Mouse (Mus musculus): ENCODE results near the gene Prrx2. TPM values are rescaled to one million over a fixed set of nuclear protein-coding genes. Genes with fewer than 3 reads are reported as not detected.

Gene Prrx2
- polyA plus RNA-seq, 1 experiment from 2014 or later, result 201 TPM

DNA sequence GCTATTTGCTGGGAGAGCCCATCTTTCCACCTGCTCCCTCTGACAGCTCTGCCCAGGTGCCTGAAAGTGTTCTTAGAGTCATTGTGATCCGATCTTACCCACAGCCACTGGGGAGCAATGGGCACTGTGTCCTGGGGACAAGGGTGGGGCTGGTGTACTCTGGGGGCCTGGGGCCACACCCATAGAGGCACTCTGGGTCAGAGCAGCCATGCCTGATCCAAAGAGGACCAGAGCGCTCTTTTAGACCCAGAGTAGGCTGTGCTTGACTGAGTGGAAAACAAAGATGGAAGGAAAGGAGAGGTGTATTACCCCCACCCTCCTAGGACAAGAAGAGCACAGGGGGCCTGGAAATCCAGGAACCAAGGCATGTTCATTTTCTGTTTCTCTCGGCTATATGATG lies 31.2 kb upstream of the Prrx2 start, which contains the start of gene 1700001O22Rik:
1700001O22Rik (minus strand) TSS at position 58 of the 400 bp plus-strand sequence.
- Histone ChIP-seq H3K4me2 (no peak within 1 kb of the TSS), H3K27ac (no peak within 1 kb of the TSS), H3K4me1 (replicated peaks) (peaks cover 29% of the 10 kb centered on the region), H3K9me3 (no peaks in the 10 kb centered on the region), H3K9ac (replicated peaks) (no peak within 1 kb of the TSS), H3K36me3 (no peaks in the 10 kb centered on the region), H3K27me3 (peaks cover 46% of the 10 kb centered on the region), H3K4me3 (replicated peaks) (no peak within 1 kb of the TSS)
- no peak for ATAC-seq (ENCODE audit: insufficient number of reproducible peaks, insufficient read depth, low FRiP score, low TSS enrichment, low read depth)
- 87% methylated on average over 3 of the region's 3 CpGs for WGBS

DNA sequence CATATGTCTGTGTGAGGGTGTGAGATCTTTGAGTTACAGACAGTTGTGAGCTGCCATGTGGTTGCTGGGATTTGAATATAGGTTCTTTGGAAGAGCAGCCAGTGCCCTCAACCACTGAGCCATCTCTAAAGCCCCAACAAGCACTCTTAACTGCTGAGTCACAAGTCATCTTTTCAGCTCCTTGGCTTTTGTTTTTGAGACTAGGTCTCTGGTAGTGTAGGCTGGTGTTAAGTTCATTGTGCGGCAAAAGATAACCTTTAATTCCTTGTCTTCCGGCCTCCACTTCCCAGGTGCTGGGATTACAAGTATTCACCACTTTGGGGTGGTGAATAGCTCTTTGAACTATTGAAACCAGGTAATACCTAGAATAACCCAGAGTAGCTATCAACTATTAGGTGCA lies 28.8 kb upstream of the Prrx2 start:
- WGBS, result 90% methylated on average over 2 of the region's 2 CpGs
- no peak overlapping the region for H3K9ac ChIP-seq (replicated peaks)
- H3K27me3 ChIP-seq, result peaks cover 29% of the 10 kb centered on the region
- H3K4me2 ChIP-seq, result no peak overlapping the region
- no peak overlapping the region for H3K4me3 ChIP-seq (replicated peaks)
- no peak for ATAC-seq (ENCODE audit: insufficient number of reproducible peaks, insufficient read depth, low FRiP score, low TSS enrichment, low read depth)
- H3K9me3 ChIP-seq, result no peaks in the 10 kb centered on the region
- H3K36me3 ChIP-seq, result peaks cover 5% of the 10 kb centered on the region
- peaks cover 31% of the 10 kb centered on the region for H3K4me1 ChIP-seq (replicated peaks)
- no peak overlapping the region for H3K27ac ChIP-seq

DNA sequence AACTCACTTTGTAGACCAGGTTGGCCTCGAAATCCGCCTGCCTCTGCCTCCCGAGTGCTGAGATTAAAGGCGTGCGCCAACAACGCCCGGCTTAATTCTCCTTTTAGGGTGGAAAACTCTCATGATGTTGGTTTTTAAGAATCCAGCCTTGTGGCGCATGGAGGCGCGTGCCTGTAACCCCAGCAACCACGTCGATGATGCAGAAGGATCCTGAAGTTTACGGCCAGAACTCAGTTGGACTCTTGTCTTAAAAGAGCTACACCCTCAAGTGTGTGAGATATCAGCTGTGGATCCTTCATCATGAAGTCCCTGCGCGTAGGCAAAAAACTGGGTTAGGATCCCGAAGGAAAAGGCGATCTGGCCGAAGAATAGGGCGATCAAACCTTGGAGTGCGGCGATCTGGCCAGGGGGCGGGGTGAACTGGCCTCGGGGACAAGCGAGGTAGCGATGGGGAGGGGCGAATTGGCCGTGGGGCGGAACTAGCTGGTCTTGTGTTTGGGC lies 27.6 kb upstream of the Prrx2 start:
- Histone ChIP-seq H3K36me3 (peaks cover 16% of the 10 kb centered on the region), H3K9me3 (no peaks in the 10 kb centered on the region), H3K4me2 (peak overlapping the region; percentile 87), H3K4me3 (replicated peaks) (peak overlapping the region; percentile 81), H3K27ac (peak overlapping the region; percentile 71), H3K9ac (replicated peaks) (peak overlapping the region; percentile 81), H3K27me3 (peaks cover 17% of the 10 kb centered on the region), H3K4me1 (replicated peaks) (peaks cover 20% of the 10 kb centered on the region)
- ATAC-seq (ENCODE audit: insufficient number of reproducible peaks, insufficient read depth, low FRiP score, low TSS enrichment, low read depth), result peak; percentile 47; the same call in 1 of the 2 replicates
- 9% methylated on average over 28 of the region's 28 CpGs for WGBS

DNA sequence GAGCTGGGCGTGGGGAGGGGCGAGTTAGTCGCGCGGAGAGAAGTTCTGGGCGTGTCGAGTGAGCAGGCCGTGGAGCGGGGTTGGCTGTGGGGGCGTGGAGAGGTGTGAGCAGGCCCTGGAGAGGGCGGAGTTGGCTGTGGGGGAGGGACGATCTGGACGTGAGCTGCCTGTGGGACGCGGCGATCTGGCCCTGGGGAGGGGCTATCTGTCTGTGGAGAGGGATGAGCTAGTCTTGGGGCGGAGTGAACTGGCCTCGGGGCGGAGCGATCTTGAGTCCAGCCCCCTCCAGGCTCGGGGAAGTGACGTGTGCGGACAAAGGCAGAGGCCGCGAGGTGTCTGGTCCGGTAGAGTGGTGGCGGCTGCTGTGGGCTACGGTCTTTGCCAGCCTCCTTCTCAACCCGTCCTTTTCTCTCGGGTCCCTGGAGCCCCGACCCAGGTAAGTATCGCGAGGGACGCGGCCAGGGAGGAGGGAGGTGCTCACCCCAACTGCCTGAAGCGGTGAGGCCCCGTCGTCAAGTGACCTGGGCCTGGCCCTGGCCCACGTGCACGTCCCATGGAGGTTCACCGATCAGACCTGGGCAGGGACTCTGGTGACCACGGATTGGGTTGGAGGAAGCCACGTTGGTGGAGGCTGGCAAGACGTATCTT lies 27.0 kb upstream of the Prrx2 start, which contains the start of gene Ntmt1:
Ntmt1 (plus strand) TSS at position 179 of the 648 bp plus-strand sequence.
- Histone ChIP-seq H3K4me1 (replicated peaks) (peaks cover 20% of the 10 kb centered on the region), H3K36me3 (peaks cover 22% of the 10 kb centered on the region), H3K4me2 (peak within 1 kb of the TSS; percentile 87), H3K9ac (replicated peaks) (peak within 1 kb of the TSS; percentile 81), H3K9me3 (no peaks in the 10 kb centered on the region), H3K27ac (peak within 1 kb of the TSS; percentile 76), H3K27me3 (peaks cover 11% of the 10 kb centered on the region), H3K4me3 (replicated peaks) (peak within 1 kb of the TSS; percentile 81)
- 1% methylated on average over 44 of the region's 44 CpGs for WGBS
- ATAC-seq (ENCODE audit: insufficient number of reproducible peaks, insufficient read depth, low FRiP score, low TSS enrichment, low read depth), result peak; percentile 96

DNA sequence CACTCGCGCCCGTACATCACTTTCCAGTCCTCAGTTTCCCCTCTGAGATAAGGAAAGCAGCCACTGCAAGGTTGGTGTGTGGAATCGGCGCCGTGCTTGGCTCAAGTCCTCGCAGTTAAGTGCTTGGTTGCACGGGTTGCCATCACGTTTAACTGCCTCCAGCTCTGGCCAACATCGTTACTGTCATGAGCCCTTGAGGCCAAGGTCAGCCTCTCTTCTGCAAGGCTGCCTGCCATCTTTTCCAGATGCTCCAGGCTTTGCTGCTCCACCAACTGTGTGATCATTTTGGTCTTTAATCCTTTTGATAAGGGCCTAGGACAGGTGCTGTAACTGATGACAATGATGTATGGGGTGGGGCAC lies 26.5 kb upstream of the Prrx2 start:
- H3K4me3 ChIP-seq (replicated peaks), result peak overlapping the region; percentile 81
- no peak for ATAC-seq (ENCODE audit: insufficient number of reproducible peaks, insufficient read depth, low FRiP score, low TSS enrichment, low read depth)
- peaks cover 20% of the 10 kb centered on the region for H3K4me1 ChIP-seq (replicated peaks)
- H3K9me3 ChIP-seq, result no peaks in the 10 kb centered on the region
- H3K36me3 ChIP-seq, result peaks cover 27% of the 10 kb centered on the region
- H3K4me2 ChIP-seq, result peak overlapping the region; percentile 87
- H3K9ac ChIP-seq (replicated peaks), result peak overlapping the region; percentile 81
- H3K27ac ChIP-seq, result peak overlapping the region; percentile 76; the same call in 1 of the 2 replicates
- WGBS, result 4% methylated on average over 10 of the region's 10 CpGs
- H3K27me3 ChIP-seq, result peaks cover 6% of the 10 kb centered on the region

DNA sequence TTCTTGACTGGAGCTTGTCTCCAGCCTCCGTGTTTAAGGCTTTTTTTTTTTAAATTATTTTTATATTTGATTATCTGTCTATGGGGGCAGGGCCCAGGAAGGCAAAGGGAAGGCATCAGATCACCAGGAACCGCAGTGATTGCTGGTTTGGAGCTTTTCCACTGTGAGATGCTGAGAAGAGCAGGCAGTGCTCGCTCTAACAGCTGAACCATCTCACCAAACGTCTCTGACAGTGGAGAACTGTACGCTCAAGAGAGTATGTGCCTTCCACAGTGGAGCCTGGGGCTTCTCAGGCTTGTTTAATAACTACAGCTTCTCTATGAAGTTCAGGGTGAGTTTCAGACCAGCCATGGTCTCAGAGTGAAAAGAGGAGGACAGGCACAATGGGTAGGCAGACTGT lies 25.3 kb upstream of the Prrx2 start:
- 93% methylated on average over 5 of the region's 5 CpGs for WGBS
- Histone ChIP-seq H3K27ac (no peak overlapping the region), H3K4me3 (replicated peaks) (0 out of 2 replicates have a peak overlapping the region, but pooled peaks have one; percentile 4), H3K27me3 (no peaks in the 10 kb centered on the region), H3K4me2 (peak overlapping the region; percentile 42), H3K9me3 (no peaks in the 10 kb centered on the region), H3K36me3 (peaks cover 40% of the 10 kb centered on the region), H3K9ac (replicated peaks) (no peak overlapping the region), H3K4me1 (replicated peaks) (peaks cover 20% of the 10 kb centered on the region)
- no peak for ATAC-seq (ENCODE audit: insufficient number of reproducible peaks, insufficient read depth, low FRiP score, low TSS enrichment, low read depth)

DNA sequence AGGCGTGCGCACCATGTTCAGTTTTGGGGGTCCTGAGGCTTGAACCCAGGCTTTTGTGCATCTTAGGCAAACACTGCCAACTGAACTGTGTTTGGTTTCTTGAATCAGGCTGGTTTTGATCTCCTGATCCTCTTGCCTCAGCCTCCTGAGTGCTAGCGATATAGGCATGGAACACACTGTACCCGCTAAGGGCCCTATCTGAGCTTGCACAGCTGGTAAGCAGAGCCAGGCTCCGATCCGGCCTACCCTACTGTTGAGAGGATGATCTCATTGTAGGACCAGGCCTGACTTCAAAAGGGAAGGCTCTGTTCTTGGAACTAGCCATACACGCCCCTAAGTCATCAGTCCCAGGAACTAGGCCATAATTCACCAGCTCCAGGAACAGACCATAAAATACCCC lies 24.2 kb upstream of the Prrx2 start:
- Histone ChIP-seq H3K9me3 (no peaks in the 10 kb centered on the region), H3K9ac (replicated peaks) (no peak overlapping the region), H3K4me2 (no peak overlapping the region), H3K27ac (no peak overlapping the region), H3K27me3 (no peaks in the 10 kb centered on the region), H3K4me1 (replicated peaks) (peaks cover 20% of the 10 kb centered on the region), H3K36me3 (peaks cover 50% of the 10 kb centered on the region), H3K4me3 (replicated peaks) (no peak overlapping the region)
- WGBS, result 76% methylated on average over 7 of the region's 7 CpGs
- ATAC-seq (ENCODE audit: insufficient number of reproducible peaks, insufficient read depth, low FRiP score, low TSS enrichment, low read depth), result no peak

DNA sequence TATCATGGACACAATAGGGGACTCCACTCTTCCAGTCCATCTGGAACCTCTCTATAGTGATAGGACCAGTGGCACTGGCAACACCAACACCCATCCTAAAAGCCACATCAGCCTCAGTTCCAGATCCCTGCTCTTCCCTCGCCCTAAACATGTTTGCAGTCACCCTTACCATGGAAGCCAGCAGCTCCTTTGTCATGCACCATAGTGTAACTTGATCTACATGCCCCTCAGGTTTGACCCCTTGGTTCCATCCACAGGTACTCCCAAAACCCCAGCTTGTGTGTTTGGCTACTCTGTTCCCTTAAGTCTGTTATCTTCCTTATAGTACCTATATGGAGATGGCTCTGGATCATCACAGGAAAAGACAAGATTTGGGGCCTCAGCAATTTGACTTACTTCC lies 18.4 kb upstream of the Prrx2 start:
- Histone ChIP-seq H3K4me2 (no peak overlapping the region), H3K9ac (replicated peaks) (no peak overlapping the region), H3K27me3 (no peaks in the 10 kb centered on the region), H3K4me3 (replicated peaks) (no peak overlapping the region), H3K36me3 (peaks cover 96% of the 10 kb centered on the region), H3K4me1 (replicated peaks) (no peaks in the 10 kb centered on the region), H3K27ac (no peak overlapping the region), H3K9me3 (0 out of 2 replicates have a peak, but pooled peaks cover 8% of the 10 kb centered on the region)
- 91% methylated on average over 1 of the region's 1 CpGs for WGBS
- ATAC-seq (ENCODE audit: insufficient number of reproducible peaks, insufficient read depth, low FRiP score, low TSS enrichment, low read depth), result no peak

DNA sequence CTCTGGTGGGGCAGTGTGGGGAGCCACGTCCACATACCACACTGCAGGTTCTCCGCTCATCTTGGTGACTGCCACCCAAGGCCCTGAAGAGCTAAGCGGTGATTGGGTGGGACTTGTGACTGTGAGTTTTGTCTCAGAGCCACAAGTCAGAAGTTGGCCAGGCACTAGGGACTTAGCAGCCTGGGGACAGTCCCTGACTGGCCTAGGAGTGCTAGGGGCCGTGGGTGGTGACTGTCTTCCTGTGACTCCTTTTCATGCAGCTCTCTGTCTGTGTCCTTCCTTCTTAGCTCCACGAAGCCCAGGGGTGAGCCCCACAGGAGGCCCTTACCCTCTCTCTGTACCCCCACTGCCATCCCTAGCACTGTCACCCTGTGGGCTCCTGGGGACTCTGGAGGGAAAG lies 14.9 kb upstream of the Prrx2 start:
- no peak overlapping the region for H3K9ac ChIP-seq (replicated peaks)
- ATAC-seq (ENCODE audit: insufficient number of reproducible peaks, insufficient read depth, low FRiP score, low TSS enrichment, low read depth), result no peak
- no peak overlapping the region for H3K4me2 ChIP-seq
- H3K27me3 ChIP-seq, result no peaks in the 10 kb centered on the region
- no peaks in the 10 kb centered on the region for H3K4me1 ChIP-seq (replicated peaks)
- H3K4me3 ChIP-seq (replicated peaks), result no peak overlapping the region
- peaks cover 97% of the 10 kb centered on the region for H3K36me3 ChIP-seq
- 0 out of 2 replicates have a peak, but pooled peaks cover 8% of the 10 kb centered on the region for H3K9me3 ChIP-seq
- WGBS, result 92% methylated on average over 5 of the region's 5 CpGs
- H3K27ac ChIP-seq, result no peak overlapping the region

DNA sequence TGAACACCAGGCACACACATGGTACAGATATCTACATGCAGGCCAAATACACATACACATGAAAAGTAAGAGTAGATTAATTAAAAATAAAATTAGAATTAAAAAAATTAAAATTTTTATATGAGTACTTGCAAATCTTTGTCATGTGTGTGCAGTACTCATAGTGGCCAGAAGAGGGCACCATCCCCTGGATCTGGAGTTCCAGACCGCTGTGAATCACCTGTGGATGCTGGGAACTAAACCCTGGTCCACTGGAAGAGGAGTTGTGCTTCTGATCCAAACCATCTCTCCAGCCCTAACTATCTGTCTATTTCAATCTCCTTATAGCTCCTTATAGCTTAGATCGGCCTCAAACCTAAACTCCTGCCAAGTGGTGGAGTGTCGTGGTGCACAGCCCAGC lies 13.7 kb upstream of the Prrx2 start:
- H3K4me3 ChIP-seq (replicated peaks), result no peak overlapping the region
- no peak overlapping the region for H3K9ac ChIP-seq (replicated peaks)
- peaks cover 97% of the 10 kb centered on the region for H3K36me3 ChIP-seq
- no peak for ATAC-seq (ENCODE audit: insufficient number of reproducible peaks, insufficient read depth, low FRiP score, low TSS enrichment, low read depth)
- 96% methylated on average over 3 of the region's 3 CpGs for WGBS
- no peak overlapping the region for H3K4me2 ChIP-seq
- no peak overlapping the region for H3K27ac ChIP-seq
- H3K27me3 ChIP-seq, result no peaks in the 10 kb centered on the region
- H3K9me3 ChIP-seq, result 0 out of 2 replicates have a peak, but pooled peaks cover 8% of the 10 kb centered on the region
- H3K4me1 ChIP-seq (replicated peaks), result peaks cover under 1% of the 10 kb centered on the region; the same call in 1 of the 2 replicates

DNA sequence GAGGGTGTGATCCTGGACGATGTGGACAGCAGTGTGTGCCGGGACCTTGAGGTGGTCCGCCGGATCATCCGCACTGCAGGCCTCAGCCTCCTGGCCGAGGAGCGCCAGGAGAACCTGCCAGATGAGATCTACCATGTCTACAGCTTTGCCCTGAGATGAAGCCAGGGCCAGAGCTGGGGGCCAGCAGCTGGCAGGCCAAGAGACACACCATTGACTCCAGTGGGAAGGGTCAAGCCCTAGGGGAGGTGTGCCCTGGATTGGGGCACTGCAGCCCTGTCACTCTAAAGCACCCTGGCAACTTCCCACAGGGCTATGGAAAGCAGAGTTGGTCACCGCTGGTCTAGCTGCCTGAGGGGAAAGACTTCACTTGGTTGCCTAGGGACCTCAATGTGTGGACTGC lies 12.3 kb upstream of the Prrx2 start:
- peaks cover 14% of the 10 kb centered on the region for H3K4me1 ChIP-seq (replicated peaks)
- no peak for ATAC-seq (ENCODE audit: insufficient number of reproducible peaks, insufficient read depth, low FRiP score, low TSS enrichment, low read depth)
- H3K9me3 ChIP-seq, result 0 out of 2 replicates have a peak, but pooled peaks cover 8% of the 10 kb centered on the region
- 92% methylated on average over 8 of the region's 8 CpGs for WGBS
- H3K27ac ChIP-seq, result no peak overlapping the region
- no peaks in the 10 kb centered on the region for H3K27me3 ChIP-seq
- no peak overlapping the region for H3K4me2 ChIP-seq
- no peak overlapping the region for H3K4me3 ChIP-seq (replicated peaks)
- H3K36me3 ChIP-seq, result peaks cover 94% of the 10 kb centered on the region
- no peak overlapping the region for H3K9ac ChIP-seq (replicated peaks)

Measured in limb, embryonic 12.5 days (tissue).